Mouse (Mus musculus) midbrain, embryonic 14.5 days (tissue): ENCODE data around the gene Mboat2. TPM values are rescaled to one million over a fixed set of nuclear protein-coding genes. Genes with fewer than 3 reads are reported as not detected.

Experiments
- ATAC-seq: fragments of 200-750 bp; cut with Nextera tagmentation; 2 replicates; pipeline ENCODE4 v1.8.0; 2017; ENCODE audit warnings: moderate number of reproducible peaks, moderate library complexity; ENCODE audit not compliant: low FRiP score, low TSS enrichment
- DNase-seq: peaks from one replicate; pipeline ENCODE4 v3.0.0-alpha.2; 2015
- H3K27ac ChIP-seq: fragments of 300-500 bp; sonication (generic); replicated peaks from 2 replicates; pipeline ENCODE4 v1.5.1; 2014; ENCODE audit warnings: mild to moderate bottlenecking, low read depth, low read length, moderate library complexity
- H3K27me3 ChIP-seq: fragments of 300-500 bp; sonication (generic); 2 replicates; pipeline ENCODE4 v1.6.1; 2014; ENCODE audit warnings: low read length, control low read depth, mixed read lengths; ENCODE audit not compliant: control insufficient read depth, insufficient read depth
- H3K36me3 ChIP-seq: fragments of 300-500 bp; sonication (generic); 2 replicates; pipeline ENCODE4 v1.6.1; 2014; ENCODE audit warnings: low read length, control low read depth; ENCODE audit not compliant: control insufficient read depth, insufficient read depth
- H3K4me1 ChIP-seq: fragments of 300-500 bp; sonication (generic); 2 replicates; pipeline ENCODE4 v1.6.1; 2014; ENCODE audit warnings: mild to moderate bottlenecking, antibody characterized with exemption, low read length, control low read depth; ENCODE audit not compliant: control insufficient read depth, insufficient read depth
- H3K4me2 ChIP-seq: fragments of 300-500 bp; sonication (generic); 2 replicates; pipeline ENCODE4 v1.6.1; 2014; ENCODE audit warnings: mild to moderate bottlenecking, low read length, moderate library complexity
- H3K4me3 ChIP-seq: fragments of 300-500 bp; sonication (generic); replicated peaks from 2 replicates; pipeline ENCODE4 v1.5.1; 2014; ENCODE audit warnings: low read depth, low read length
- H3K9ac ChIP-seq: fragments of 300-500 bp; sonication (generic); replicated peaks from 2 replicates; pipeline ENCODE4 v1.6.1; 2014; ENCODE audit warnings: mild to moderate bottlenecking, low read length, moderate library complexity
- H3K9me3 ChIP-seq: fragments of 300-500 bp; sonication (generic); 2 replicates; pipeline ENCODE4 v1.6.1; 2016; ENCODE audit warnings: low read length, control low read depth, mixed read lengths; ENCODE audit not compliant: control insufficient read depth
- WGBS: fragments of 180-500 bp; shearing (Covaris S2); extraction: QIAGEN DNeasy Blood & Tissue Kit; methylation state at CpG from one replicate; pipeline ENCODE4 v1.1.7; 2014; 5-methylcytosine and 5-hydroxymethylcytosine counted together
- polyA plus RNA-seq: library from polyadenylated mRNA; unstranded; fragments of >200 nt; fragmentation: Nextera tagmentation; extraction: Ambion mirVana; gene quantifications from 2 replicates; pipeline ENCODE4 v1.2.1, GENCODE M21; 2014

Gene Mboat2
- polyA plus RNA-seq, 1 experiment from 2014 or later = 91.0 TPM

DNA sequence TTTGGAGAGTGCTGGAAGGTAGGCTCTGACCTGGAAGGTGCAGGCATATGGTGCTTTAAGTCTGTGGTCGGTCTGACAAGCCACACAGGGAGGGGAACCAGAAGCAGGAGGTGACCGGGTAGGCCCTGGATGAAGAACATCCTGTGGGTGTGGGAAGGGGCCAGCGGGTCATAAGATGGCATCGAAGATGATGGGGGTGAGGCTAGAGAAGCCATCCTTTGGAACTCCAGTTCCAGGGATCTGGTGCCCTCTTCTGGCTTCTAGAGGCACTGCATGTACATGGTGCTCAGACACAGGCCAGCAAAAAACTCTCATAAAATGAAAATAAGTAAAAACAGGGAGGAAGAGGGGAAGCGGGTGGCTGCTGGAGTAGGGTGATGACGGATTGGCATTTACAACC lies 121.5 kb downstream of the Mboat2 start:
- 64% methylated on average over 6 of the region's 6 CpGs for WGBS
- Histone ChIP-seq H3K27me3 (no peaks in the 10 kb centered on the region), H3K4me1 (no peaks in the 10 kb centered on the region), H3K9me3 (no peaks in the 10 kb centered on the region), H3K9ac (no peak overlapping the region), H3K4me3 (no peak overlapping the region), H3K4me2 (no peak overlapping the region), H3K27ac (no peak overlapping the region), H3K36me3 (peaks cover 63% of the 10 kb centered on the region)
- DNase-seq (peak; percentile 89), ATAC-seq (peak; percentile 59; the same call in 1 of the 2 replicates)

- H3K9me3 ChIP-seq = no peaks in the 10 kb centered on the region
- DNase-seq (no peak), ATAC-seq (no peak)
- H3K4me3 ChIP-seq = no peak overlapping the region
- 94% methylated on average over 9 of the region's 9 CpGs for WGBS
- no peak overlapping the region for H3K9ac ChIP-seq
- no peaks in the 10 kb centered on the region for H3K27me3 ChIP-seq
- H3K27ac ChIP-seq = no peak overlapping the region
- H3K36me3 ChIP-seq = peaks cover 74% of the 10 kb centered on the region
- no peaks in the 10 kb centered on the region for H3K4me1 ChIP-seq
- H3K4me2 ChIP-seq = no peak overlapping the region
Observed at GRCm38 (mm10) chr12:24955137-24955536, 124.5 kb downstream of the Mboat2 start.

GRCm38 (mm10) chr12:24958526-24958925 lies 127.8 kb downstream of the Mboat2 start:
- no peak overlapping the region for H3K27ac ChIP-seq
- no peak for DNase-seq
- peaks cover 48% of the 10 kb centered on the region for H3K36me3 ChIP-seq
- H3K27me3 ChIP-seq = no peaks in the 10 kb centered on the region
- 93% methylated on average over 3 of the region's 3 CpGs for WGBS
- no peak overlapping the region for H3K9ac ChIP-seq
- ATAC-seq = no peak
- H3K9me3 ChIP-seq = no peaks in the 10 kb centered on the region
- no peak overlapping the region for H3K4me2 ChIP-seq
- no peaks in the 10 kb centered on the region for H3K4me1 ChIP-seq
- H3K4me3 ChIP-seq = no peak overlapping the region

DNA sequence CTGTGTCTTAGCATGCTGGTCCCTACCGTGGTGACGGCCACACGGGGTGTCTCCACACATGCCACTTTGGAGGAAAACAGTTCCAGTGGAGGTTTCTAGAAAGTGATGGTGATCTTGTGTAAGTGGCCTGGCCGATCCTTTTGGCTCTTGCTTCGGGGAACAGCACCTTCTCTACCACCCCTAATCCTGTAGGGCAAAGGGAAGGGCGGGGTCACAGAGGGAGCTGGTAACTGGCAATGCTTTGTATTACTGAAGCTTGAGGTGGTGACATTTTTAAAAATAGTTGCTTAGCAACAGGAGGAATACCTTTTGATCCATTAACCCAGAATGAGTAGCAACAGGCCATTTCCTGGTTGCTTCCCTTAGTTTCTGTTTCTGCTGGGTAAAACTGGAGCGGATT lies 131.1 kb downstream of the Mboat2 start:
- H3K4me3 ChIP-seq = no peak overlapping the region
- no peaks in the 10 kb centered on the region for H3K4me1 ChIP-seq
- no peak overlapping the region for H3K9ac ChIP-seq
- 88% methylated on average over 7 of the region's 7 CpGs for WGBS
- no peak overlapping the region for H3K27ac ChIP-seq
- ATAC-seq (no peak), DNase-seq (no peak)
- peaks cover 23% of the 10 kb centered on the region for H3K36me3 ChIP-seq
- no peaks in the 10 kb centered on the region for H3K27me3 ChIP-seq
- H3K4me2 ChIP-seq = no peak overlapping the region
- no peaks in the 10 kb centered on the region for H3K9me3 ChIP-seq

- ATAC-seq (no peak), DNase-seq (no peak)
- H3K36me3 ChIP-seq = peaks cover 16% of the 10 kb centered on the region
- no peaks in the 10 kb centered on the region for H3K4me1 ChIP-seq
- H3K9me3 ChIP-seq = no peaks in the 10 kb centered on the region
- H3K27ac ChIP-seq = no peak overlapping the region
- H3K9ac ChIP-seq = no peak overlapping the region
- no peak overlapping the region for H3K4me2 ChIP-seq
- 73% methylated on average over 11 of the region's 11 CpGs for WGBS
- no peak overlapping the region for H3K4me3 ChIP-seq
- H3K27me3 ChIP-seq = no peaks in the 10 kb centered on the region
Observed at GRCm38 (mm10) chr12:24962362-24962967, 131.8 kb downstream of the Mboat2 start.

DNA sequence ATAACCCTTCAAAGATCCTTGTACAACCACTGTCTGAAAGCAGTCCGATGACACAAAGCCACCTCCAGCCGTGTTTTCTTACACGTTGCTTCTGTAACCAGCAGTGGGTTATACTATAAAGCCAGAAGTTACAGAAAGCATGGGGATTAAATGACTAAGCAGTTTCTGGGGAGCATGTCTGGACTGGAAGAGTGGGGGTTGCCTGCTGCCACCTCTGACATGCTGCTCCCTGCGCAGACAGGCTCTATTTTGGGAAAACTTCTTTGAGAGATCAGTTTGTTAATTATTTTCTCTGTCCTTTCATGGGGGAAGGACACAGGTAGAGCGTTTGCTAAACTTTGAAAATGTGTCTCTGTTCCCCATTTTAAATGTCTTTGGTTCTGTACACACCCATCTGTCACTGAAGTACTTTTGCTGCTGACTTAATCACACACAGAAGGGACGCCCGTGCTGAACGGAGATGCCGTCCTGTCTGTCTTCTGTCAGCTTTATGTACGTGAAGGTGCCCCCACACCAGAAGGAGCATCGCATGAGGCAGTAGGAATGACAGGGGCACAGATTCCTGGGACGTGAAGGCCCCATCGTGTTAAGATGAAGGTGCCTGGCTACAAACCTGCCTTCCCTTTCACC lies 132.8 kb downstream of the Mboat2 start:
- H3K9me3 ChIP-seq = no peaks in the 10 kb centered on the region
- 68% methylated on average over 13 of the region's 13 CpGs for WGBS
- no peak for ATAC-seq
- peaks cover 11% of the 10 kb centered on the region for H3K36me3 ChIP-seq
- peak; percentile 14 for DNase-seq
- H3K27ac ChIP-seq = no peak overlapping the region
- no peak overlapping the region for H3K9ac ChIP-seq
- H3K27me3 ChIP-seq = no peaks in the 10 kb centered on the region
- no peaks in the 10 kb centered on the region for H3K4me1 ChIP-seq
- H3K4me2 ChIP-seq = no peak overlapping the region
- no peak overlapping the region for H3K4me3 ChIP-seq

GRCm38 (mm10) chr12:24965406-24965805 lies 134.7 kb downstream of the Mboat2 start:
- Histone ChIP-seq H3K9ac (no peak overlapping the region), H3K4me3 (no peak overlapping the region), H3K9me3 (no peaks in the 10 kb centered on the region; the same call in 1 of the 2 replicates), H3K27ac (no peak overlapping the region), H3K4me2 (no peak overlapping the region), H3K36me3 (no peaks in the 10 kb centered on the region), H3K27me3 (no peaks in the 10 kb centered on the region), H3K4me1 (no peaks in the 10 kb centered on the region)
- ATAC-seq (no peak), DNase-seq (no peak)
- WGBS = 94% methylated on average over 6 of the region's 6 CpGs

DNA sequence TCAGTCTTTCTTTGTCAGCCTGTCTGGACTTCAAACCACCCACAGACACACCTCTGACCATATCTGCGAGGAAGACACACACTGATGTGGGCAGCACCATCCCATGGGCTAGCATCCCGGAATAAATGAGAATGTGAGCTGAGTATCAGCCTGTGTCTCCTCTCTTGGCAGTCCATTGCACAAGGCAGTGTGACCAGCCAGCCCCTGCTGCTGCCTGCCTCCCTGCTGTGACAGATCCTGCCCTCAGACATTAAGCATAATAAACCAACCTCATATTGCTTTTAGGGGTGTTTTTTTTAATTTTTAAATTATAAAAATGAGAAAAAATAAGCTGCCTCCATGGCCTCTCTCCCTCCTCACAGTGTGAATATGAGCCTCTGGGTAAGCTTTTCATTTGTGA lies 135.4 kb downstream of the Mboat2 start:
- DNase-seq (no peak), ATAC-seq (no peak)
- Histone ChIP-seq H3K4me3 (no peak overlapping the region), H3K9ac (no peak overlapping the region), H3K27me3 (no peaks in the 10 kb centered on the region), H3K4me1 (no peaks in the 10 kb centered on the region), H3K36me3 (no peaks in the 10 kb centered on the region), H3K4me2 (no peak overlapping the region), H3K9me3 (no peaks in the 10 kb centered on the region; the same call in 1 of the 2 replicates), H3K27ac (no peak overlapping the region)
- 93% methylated on average over 2 of the region's 2 CpGs for WGBS
